Comparison of ENCODE assay signal across 9 mouse cellular contexts in genomic region chr4:101069154-101069971, GRCm38 (mm10). TPM values are rescaled to one million over a fixed set of nuclear protein-coding genes. Genes with fewer than 3 reads are reported as not detected.
DNase-seq lines count a peak whose midpoint lies in the region; ATAC-seq and TF ChIP-seq lines count a peak whose summit lies in the region.
"Had no signal": no experiment of that assay in that cellular context is flagged by ENCODE, and none has a peak within 500 bp of the region (broad histone marks: within the 10 kb centered on the region; RNA-seq: fewer than 3 reads in every experiment).

No protein-coding gene starts in this region.

- 1% methylated on average over 55 of the region's 55 CpGs for WGBS in limb, embryonic 13.5 days
- WGBS in midbrain, embryonic 14.5 days: under 1% methylated on average over 55 of the region's 55 CpGs
- 2% methylated on average over 55 of the region's 55 CpGs for WGBS in stomach, postnatal 0 days

- peak overlapping the region; percentile 84 for H3K4me3 ChIP-seq in limb, embryonic 13.5 days
- peak overlapping the region; percentile 74 for H3K4me3 ChIP-seq in midbrain, embryonic 14.5 days (replicated peaks; ENCODE audit: low read depth, low read length)
- H3K4me3 ChIP-seq in stomach, postnatal 0 days (ENCODE audit: low read depth, low read length): peak overlapping the region; percentile 76

- H3K9me3 ChIP-seq in limb, embryonic 13.5 days: no peaks in the 10 kb centered on the region
- no peaks in the 10 kb centered on the region for H3K9me3 ChIP-seq in midbrain, embryonic 14.5 days (ENCODE audit: control insufficient read depth, low read length)
- no peaks in the 10 kb centered on the region for H3K9me3 ChIP-seq in stomach, postnatal 0 days (ENCODE audit: control insufficient read depth, low read length)

- H3K27me3 ChIP-seq in limb, embryonic 13.5 days: no peaks in the 10 kb centered on the region; the same call in 1 of the 2 replicates
- no peaks in the 10 kb centered on the region for H3K27me3 ChIP-seq in midbrain, embryonic 14.5 days (ENCODE audit: control insufficient read depth, insufficient read depth, low read length)
- no peaks in the 10 kb centered on the region for H3K27me3 ChIP-seq in stomach, postnatal 0 days (ENCODE audit: control insufficient read depth, insufficient read depth, low read length)

- peak overlapping the region; percentile 86 for H3K9ac ChIP-seq in limb, embryonic 13.5 days
- peak overlapping the region; percentile 80 for H3K9ac ChIP-seq in midbrain, embryonic 14.5 days (replicated peaks; ENCODE audit: low read length)
- peak overlapping the region; percentile 78 for H3K9ac ChIP-seq in stomach, postnatal 0 days (ENCODE audit: low read length)

- no peak for TF ChIP-seq CTCF in stomach, postnatal 0 days (IDR thresholded peaks at IDR 0.05; ENCODE audit: low read depth)

- TF ChIP-seq EP300 in stomach, postnatal 0 days (optimal IDR thresholded peaks at IDR 0.05): no peak

- peak overlapping the region; percentile 88 for H3K4me2 ChIP-seq in limb, embryonic 13.5 days (replicated peaks)
- H3K4me2 ChIP-seq in midbrain, embryonic 14.5 days (ENCODE audit: low read length): peak overlapping the region; percentile 91
- peak overlapping the region; percentile 91 for H3K4me2 ChIP-seq in stomach, postnatal 0 days (replicated peaks; ENCODE audit: low read depth)

- peak overlapping the region; percentile 69 for H3K27ac ChIP-seq in limb, embryonic 13.5 days
- no peak overlapping the region; the same call in 1 of the 2 replicates for H3K27ac ChIP-seq in midbrain, embryonic 14.5 days (replicated peaks; ENCODE audit: low read depth, low read length)
- H3K27ac ChIP-seq in stomach, postnatal 0 days (replicated peaks): peak overlapping the region; percentile 56

- no peaks in the 10 kb centered on the region for H3K36me3 ChIP-seq in limb, embryonic 13.5 days
- H3K36me3 ChIP-seq in midbrain, embryonic 14.5 days (ENCODE audit: control insufficient read depth, insufficient read depth, low read length): no peaks in the 10 kb centered on the region
- no peaks in the 10 kb centered on the region for H3K36me3 ChIP-seq in stomach, postnatal 0 days (ENCODE audit: control insufficient read depth, insufficient read depth, low read length)

- DNase-seq in adrenal gland, adult 2 months: peak; percentile 56
- DNase-seq in cerebellum, postnatal 4 days (ENCODE audit: low spot score in 2 of 2): peak; percentile 21
- DNase-seq in gastrocnemius, postnatal 14 days: peak; percentile 27
- DNase-seq in induced T-regulatory cell, adult 2 months (ENCODE audit: low read depth): peak; percentile 23
- peak; percentile 68 for DNase-seq in midbrain, embryonic 14.5 days
- DNase-seq in stomach, postnatal 0 days (ENCODE audit: low spot score): peak; percentile 44
- DNase-seq in c-Kit-positive CD71-positive TER-119-positive erythroid progenitor cells, embryonic 14.5 days (ENCODE audit: low spot score): no peak

- peak; percentile 76 for ATAC-seq in limb, embryonic 13.5 days (ENCODE audit: low FRiP score, low read depth)
- peak; percentile 62 for ATAC-seq in midbrain, embryonic 14.5 days (ENCODE audit: low FRiP score, low TSS enrichment)
- peak; percentile 58 for ATAC-seq in stomach, postnatal 0 days (ENCODE audit: low FRiP score, low TSS enrichment)

- intact Hi-C loops in gastrocnemius, postnatal 14 days (cut with DNase I; ENCODE audit: low total_unique reads): no loop called here

- H3K4me1 ChIP-seq in limb, embryonic 13.5 days: peaks cover 12% of the 10 kb centered on the region
- H3K4me1 ChIP-seq in midbrain, embryonic 14.5 days (ENCODE audit: control insufficient read depth, insufficient read depth, low read length): 0 out of 2 replicates have a peak, but pooled peaks cover 5% of the 10 kb centered on the region
- H3K4me1 ChIP-seq in stomach, postnatal 0 days (replicated peaks; ENCODE audit: control insufficient read depth, insufficient read depth): no peaks in the 10 kb centered on the region

RNA-seq across cellular contexts. Expression of gene Raver2, which starts 0.6 kb away (rescaled TPM):
- 1 to 10 TPM; 4.2 to 4.8 TPM for total RNA-seq in adrenal gland, adult 2 months (2021)
- polyA plus RNA-seq in adrenal gland, adult 2 months (2012; rRNA removed): 1.4 and 2.0 TPM in 2 replicates
- total RNA-seq in gastrocnemius, postnatal 14 days (2021): 1 to 10 TPM; 3.6 to 4.6 TPM
- 12.7 and 14.3 TPM in 2 replicates for polyA plus RNA-seq in limb, embryonic 13.5 days (2015; fragmentation: Nextera tagmentation; extraction: Ambion mirVana)
- 4.8 and 5.8 TPM in 2 replicates for polyA plus RNA-seq in midbrain, embryonic 14.5 days (2014; fragmentation: Nextera tagmentation; extraction: Ambion mirVana)
- polyA plus RNA-seq in stomach, postnatal 0 days (2015; fragmentation: Nextera tagmentation; extraction: Ambion mirVana): 3.9 and 4.5 TPM in 2 replicates

RNA-seq across cellular contexts. Expression of gene Gm10577, which starts 48.9 kb away (rescaled TPM):
- not detected for total RNA-seq in adrenal gland, adult 2 months (2021)
- not detected in 2 replicates for polyA plus RNA-seq in adrenal gland, adult 2 months (2012; rRNA removed)
- total RNA-seq in gastrocnemius, postnatal 14 days (2021): not detected
- not detected in 2 replicates for polyA plus RNA-seq in limb, embryonic 13.5 days (2015; fragmentation: Nextera tagmentation; extraction: Ambion mirVana)
- polyA plus RNA-seq in midbrain, embryonic 14.5 days (2014; fragmentation: Nextera tagmentation; extraction: Ambion mirVana): not detected in 2 replicates
- polyA plus RNA-seq in stomach, postnatal 0 days (2015; fragmentation: Nextera tagmentation; extraction: Ambion mirVana): not detected in 2 replicates
- polyA plus RNA-seq: frontal cortex, adult 2 months had no signal
